Mouse (Mus musculus) lung, embryonic 14.5 days (tissue): ENCODE measurements around the gene Deup1. TPM values are rescaled to one million over a fixed set of nuclear protein-coding genes. Genes with fewer than 3 reads are reported as not detected.

Experiments used
- ATAC-seq: fragments of 200-750 bp; cut with Nextera tagmentation; 2 replicates; pipeline ENCODE4 v1.8.0; 2017; ENCODE audit warnings: mild to moderate bottlenecking, moderate TSS enrichment, moderate library complexity; ENCODE audit not compliant: insufficient read depth
- DNase-seq: peaks from one replicate; pipeline ENCODE4 v3.0.0-alpha.2; 2015
- H3K27ac ChIP-seq: fragments of 300-500 bp; sonication (generic); 2 replicates; pipeline ENCODE4 v1.5.1; 2014; ENCODE audit warnings: low read depth, mild to moderate bottlenecking, moderate library complexity
- H3K27me3 ChIP-seq: fragments of 300-500 bp; sonication (generic); 2 replicates; pipeline ENCODE4 v1.6.1; 2014; ENCODE audit warnings: low read length, control low read depth; ENCODE audit not compliant: insufficient read depth
- H3K36me3 ChIP-seq: fragments of 300-500 bp; sonication (generic); 2 replicates; pipeline ENCODE4 v1.6.1; 2014; ENCODE audit warnings: control low read depth; ENCODE audit not compliant: insufficient read depth
- H3K4me1 ChIP-seq: fragments of 300-500 bp; sonication (generic); 2 replicates; pipeline ENCODE4 v1.6.1; 2014; ENCODE audit warnings: antibody characterized with exemption, control low read depth; ENCODE audit not compliant: insufficient read depth
- H3K4me2 ChIP-seq: fragments of 300-500 bp; sonication (generic); 2 replicates; pipeline ENCODE4 v1.6.1; 2014; ENCODE audit warnings: mild to moderate bottlenecking
- H3K4me3 ChIP-seq: fragments of 300-500 bp; sonication (generic); 2 replicates; pipeline ENCODE4 v1.5.1; 2014; ENCODE audit warnings: low read depth, low read length
- H3K9ac ChIP-seq: fragments of 300-500 bp; sonication (generic); 2 replicates; pipeline ENCODE4 v1.6.1; 2014
- H3K9me3 ChIP-seq: fragments of 300-500 bp; sonication (generic); 2 replicates; pipeline ENCODE4 v1.6.1; 2016; ENCODE audit warnings: low read depth, low read length, control low read depth
- CTCF ChIP-seq: IDR thresholded peaks from 2 replicates; pipeline ENCODE4 v1.5.1; 2016; ENCODE audit warnings: antibody characterized with exemption, low read depth
- WGBS: fragments of 180-500 bp; shearing (Covaris S2); extraction: QIAGEN DNeasy Blood & Tissue Kit; methylation state at CpG from one replicate; pipeline ENCODE4 v1.1.7; 2014; 5-methylcytosine and 5-hydroxymethylcytosine counted together
- polyA plus RNA-seq: library from polyadenylated mRNA; unstranded; fragments of >200 nt; fragmentation: Nextera tagmentation; extraction: Ambion mirVana; gene quantifications from 2 replicates; pipeline ENCODE4 v1.2.1, GENCODE M21; 2014

Gene Deup1
- polyA plus RNA-seq, 1 experiment from 2014 or later, result 1.1 TPM

GRCm38 (mm10) chr9:15533336-15534070 lies 94.2 kb downstream of the Deup1 start:
- Histone ChIP-seq H3K9me3 (no peaks in the 10 kb centered on the region), H3K36me3 (no peaks in the 10 kb centered on the region), H3K27me3 (no peaks in the 10 kb centered on the region), H3K4me1 (peaks cover 21% of the 10 kb centered on the region; the same call in 1 of the 2 replicates), H3K9ac (no peak overlapping the region), H3K27ac (no peak overlapping the region), H3K4me2 (no peak overlapping the region), H3K4me3 (no peak overlapping the region)
- DNase-seq, result no peak
- 58% methylated on average over 11 of the region's 11 CpGs for WGBS
- no peak for TF ChIP-seq CTCF
- ATAC-seq, result no peak

- no peak overlapping the region for H3K4me2 ChIP-seq
Observed at GRCm38 (mm10) chr9:15531204-15531603, 96.5 kb downstream of the Deup1 start.

GRCm38 (mm10) chr9:15529965-15530320 lies 97.8 kb downstream of the Deup1 start:
- no peak overlapping the region for H3K27ac ChIP-seq
- no peak for TF ChIP-seq CTCF
- ATAC-seq (no peak), DNase-seq (no peak)
- H3K9ac ChIP-seq, result no peak overlapping the region
- H3K4me1 ChIP-seq, result peaks cover 50% of the 10 kb centered on the region; the same call in 1 of the 2 replicates
- H3K4me3 ChIP-seq, result no peak overlapping the region
- H3K36me3 ChIP-seq, result no peaks in the 10 kb centered on the region
- no peaks in the 10 kb centered on the region for H3K9me3 ChIP-seq
- no peak overlapping the region for H3K4me2 ChIP-seq
- WGBS, result 76% methylated on average over 2 of the region's 2 CpGs
- H3K27me3 ChIP-seq, result no peaks in the 10 kb centered on the region

More at GRCm38 (mm10) chr9:15531204-15531603, 96.5 kb downstream of the Deup1 start:
- H3K4me3 ChIP-seq, result no peak overlapping the region
- no peak overlapping the region for H3K27ac ChIP-seq
- DNase-seq (no peak), ATAC-seq (no peak)
- no peaks in the 10 kb centered on the region for H3K36me3 ChIP-seq
- TF ChIP-seq CTCF, result no peak
- WGBS, result 55% methylated on average over 5 of the region's 5 CpGs
- H3K27me3 ChIP-seq, result no peaks in the 10 kb centered on the region
- no peak overlapping the region for H3K9ac ChIP-seq
- H3K9me3 ChIP-seq, result no peaks in the 10 kb centered on the region
- peaks cover 41% of the 10 kb centered on the region; the same call in 1 of the 2 replicates for H3K4me1 ChIP-seq

- Histone ChIP-seq H3K4me2 (no peak overlapping the region), H3K27ac (peak overlapping the region; percentile 36; the same call in 1 of the 2 replicates), H3K36me3 (no peaks in the 10 kb centered on the region), H3K4me3 (no peak overlapping the region), H3K4me1 (peaks cover 56% of the 10 kb centered on the region; the same call in 1 of the 2 replicates), H3K9me3 (no peaks in the 10 kb centered on the region), H3K9ac (no peak overlapping the region), H3K27me3 (no peaks in the 10 kb centered on the region)
- no peak for TF ChIP-seq CTCF
- ATAC-seq (peak; percentile 36; the same call in 1 of the 2 replicates), DNase-seq (peak; percentile 74)
- 43% methylated on average over 8 of the region's 8 CpGs for WGBS
Observed at GRCm38 (mm10) chr9:15529275-15529964, 98.3 kb downstream of the Deup1 start.

DNA sequence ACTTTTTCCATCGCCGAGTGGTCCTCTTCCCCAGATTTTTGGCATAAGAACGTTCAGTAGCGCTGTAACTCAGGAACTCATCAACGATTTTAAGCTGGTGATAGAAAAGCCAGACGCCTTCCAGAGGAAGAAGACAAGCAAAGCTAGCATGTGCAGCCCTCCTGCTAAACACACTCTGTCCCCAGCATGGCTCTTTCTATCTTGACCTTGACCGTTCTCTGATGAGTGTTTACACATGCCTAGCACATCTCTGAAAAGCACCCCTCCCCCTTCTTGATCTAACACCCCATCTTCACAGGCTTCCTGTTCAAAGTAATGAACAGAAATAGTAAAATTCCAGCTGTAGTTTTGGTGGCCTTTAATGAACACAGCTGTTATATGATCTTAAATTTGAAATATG lies 99.4 kb downstream of the Deup1 start:
- peaks cover 58% of the 10 kb centered on the region; the same call in 1 of the 2 replicates for H3K4me1 ChIP-seq

GRCm38 (mm10) chr9:15527846-15528245 lies 99.9 kb downstream of the Deup1 start:
- DNase-seq (no peak), ATAC-seq (no peak)
- H3K9ac ChIP-seq, result no peak overlapping the region
- H3K27me3 ChIP-seq, result no peaks in the 10 kb centered on the region
- H3K4me1 ChIP-seq, result peaks cover 58% of the 10 kb centered on the region; the same call in 1 of the 2 replicates
- no peaks in the 10 kb centered on the region for H3K9me3 ChIP-seq
- H3K4me3 ChIP-seq, result no peak overlapping the region
- H3K4me2 ChIP-seq, result no peak overlapping the region
- no peaks in the 10 kb centered on the region for H3K36me3 ChIP-seq
- no peak for TF ChIP-seq CTCF
- no peak overlapping the region for H3K27ac ChIP-seq
- WGBS, result 35% methylated on average over 6 of the region's 6 CpGs

More for the DNA sequence above, 99.4 kb downstream of the Deup1 start:
- no peak for TF ChIP-seq CTCF
- H3K4me2 ChIP-seq, result no peak overlapping the region
- ATAC-seq (no peak), DNase-seq (peak; percentile 46)
- H3K9ac ChIP-seq, result no peak overlapping the region
- no peaks in the 10 kb centered on the region for H3K27me3 ChIP-seq
- no peaks in the 10 kb centered on the region for H3K9me3 ChIP-seq
- H3K36me3 ChIP-seq, result no peaks in the 10 kb centered on the region
- no peak overlapping the region for H3K4me3 ChIP-seq
- 25% methylated on average over 7 of the region's 7 CpGs for WGBS
- H3K27ac ChIP-seq, result no peak overlapping the region

GRCm38 (mm10) chr9:15526539-15526938 lies 101.2 kb downstream of the Deup1 start:
- no peak overlapping the region for H3K4me3 ChIP-seq
- no peak overlapping the region for H3K9ac ChIP-seq
- no peak for TF ChIP-seq CTCF
- H3K36me3 ChIP-seq, result no peaks in the 10 kb centered on the region
- WGBS, result 60% methylated on average over 7 of the region's 7 CpGs
- no peak for ATAC-seq
- H3K4me2 ChIP-seq, result no peak overlapping the region
- DNase-seq, result no peak
- no peaks in the 10 kb centered on the region for H3K9me3 ChIP-seq
- H3K27me3 ChIP-seq, result no peaks in the 10 kb centered on the region
- no peak overlapping the region for H3K27ac ChIP-seq
- H3K4me1 ChIP-seq, result peaks cover 58% of the 10 kb centered on the region; the same call in 1 of the 2 replicates
